Mouse (Mus musculus): ENCODE measurements around the gene Ptpn3. TPM values are rescaled to one million over a fixed set of nuclear protein-coding genes. Genes with fewer than 3 reads are reported as not detected.

The Ptpn3 gene
- total RNA-seq, 1 experiment from 2014 or later: 18.5 TPM

DNA sequence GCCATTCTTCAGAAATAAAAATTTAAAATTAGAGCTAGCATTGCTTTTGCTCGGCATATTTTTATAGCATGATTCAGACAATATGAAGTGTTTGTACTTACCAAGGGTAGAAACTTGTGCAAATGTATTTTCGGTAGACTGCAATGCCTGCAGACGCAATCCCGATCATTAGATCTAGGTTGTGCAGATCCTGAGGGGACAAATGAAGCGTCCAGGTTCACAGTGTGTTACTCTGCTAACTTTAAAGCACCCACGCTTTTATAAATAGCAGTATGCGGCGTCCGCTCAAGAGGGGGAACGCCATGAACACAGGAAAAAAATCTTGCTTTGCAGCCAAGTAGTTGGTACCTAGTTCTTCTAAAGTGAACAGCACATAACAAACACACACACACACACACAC is 56.8 kb downstream of the Ptpn3 start:
- ATAC-seq (replicated peaks in 1 of 2; ENCODE audit: insufficient read depth in 1 of 2, low FRiP score in 2 of 2, low TSS enrichment in 1 of 2, low read depth in 1 of 2, poor library complexity in 2 of 2, severe bottlenecking in 2 of 2): no peak

- no peak for ATAC-seq (replicated peaks in 1 of 2; ENCODE audit: insufficient read depth in 1 of 2, low FRiP score in 2 of 2, low TSS enrichment in 1 of 2, low read depth in 1 of 2, poor library complexity in 2 of 2, severe bottlenecking in 2 of 2)
These were observed 58.3 kb downstream of the Ptpn3 start for GRCm38 (mm10) chr4:57243312-57243711.

DNA sequence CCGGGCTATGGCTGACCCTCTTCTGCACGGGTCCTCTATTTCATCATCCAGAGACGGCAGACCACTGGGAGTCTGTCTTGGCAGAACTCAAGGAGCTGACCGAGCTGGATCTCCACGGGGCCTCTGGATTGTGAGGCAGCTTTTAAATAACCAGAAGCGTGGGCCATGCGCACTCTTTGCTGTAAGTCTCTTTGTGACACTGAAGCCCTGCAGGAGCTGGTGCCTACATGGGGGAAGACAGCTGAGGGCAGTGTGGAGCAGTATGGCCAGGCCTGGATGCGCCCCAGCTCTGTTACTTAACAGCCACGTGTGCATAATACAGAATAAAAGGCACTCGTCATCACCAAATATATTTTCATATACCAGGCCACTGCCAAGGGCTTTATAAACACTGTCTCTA is 60.7 kb downstream of the Ptpn3 start:
- ATAC-seq (replicated peaks in 1 of 2; ENCODE audit: insufficient read depth in 1 of 2, low FRiP score in 2 of 2, low TSS enrichment in 1 of 2, low read depth in 1 of 2, poor library complexity in 2 of 2, severe bottlenecking in 2 of 2): no peak

- no peak for ATAC-seq (replicated peaks in 1 of 2; ENCODE audit: insufficient read depth in 1 of 2, low FRiP score in 2 of 2, low TSS enrichment in 1 of 2, low read depth in 1 of 2, poor library complexity in 2 of 2, severe bottlenecking in 2 of 2)
These were observed 61.5 kb downstream of the Ptpn3 start for GRCm38 (mm10) chr4:57240100-57240499.

- ATAC-seq (replicated peaks in 1 of 2; ENCODE audit: insufficient read depth in 1 of 2, low FRiP score in 2 of 2, low TSS enrichment in 1 of 2, low read depth in 1 of 2, poor library complexity in 2 of 2, severe bottlenecking in 2 of 2): no peak
These were observed 62.5 kb downstream of the Ptpn3 start for GRCm38 (mm10) chr4:57239112-57239511.

DNA sequence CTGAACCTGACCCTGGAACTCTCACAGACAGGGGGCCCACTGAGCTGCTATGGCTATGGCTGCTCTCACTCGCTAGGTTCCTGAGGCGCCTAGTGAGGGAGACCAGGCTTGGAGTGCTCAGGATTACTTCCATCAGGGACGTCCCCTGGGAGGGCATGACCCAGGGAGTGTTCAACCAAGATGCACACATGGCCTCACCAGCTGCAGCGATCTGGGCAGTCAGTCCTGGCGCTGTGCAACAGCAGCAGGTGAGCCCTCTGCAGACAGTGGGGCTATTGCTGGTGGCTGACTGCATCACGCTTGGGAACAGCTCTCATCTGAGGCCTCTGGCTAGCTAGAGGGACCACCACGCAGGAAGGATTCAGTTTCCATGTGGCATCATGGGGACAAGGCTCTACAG is 63.5 kb downstream of the Ptpn3 start:
- no peak for ATAC-seq (replicated peaks in 1 of 2; ENCODE audit: insufficient read depth in 1 of 2, low FRiP score in 2 of 2, low TSS enrichment in 1 of 2, low read depth in 1 of 2, poor library complexity in 2 of 2, severe bottlenecking in 2 of 2)

- ATAC-seq (replicated peaks in 1 of 2; ENCODE audit: insufficient read depth in 1 of 2, low FRiP score in 2 of 2, low TSS enrichment in 1 of 2, low read depth in 1 of 2, poor library complexity in 2 of 2, severe bottlenecking in 2 of 2): no peak
These were observed 65.1 kb downstream of the Ptpn3 start for GRCm38 (mm10) chr4:57236513-57236912.

- no peak for ATAC-seq (replicated peaks in 1 of 2; ENCODE audit: insufficient read depth in 1 of 2, low FRiP score in 2 of 2, low TSS enrichment in 1 of 2, low read depth in 1 of 2, poor library complexity in 2 of 2, severe bottlenecking in 2 of 2)
These were observed 65.9 kb downstream of the Ptpn3 start for GRCm38 (mm10) chr4:57235741-57236140.

DNA sequence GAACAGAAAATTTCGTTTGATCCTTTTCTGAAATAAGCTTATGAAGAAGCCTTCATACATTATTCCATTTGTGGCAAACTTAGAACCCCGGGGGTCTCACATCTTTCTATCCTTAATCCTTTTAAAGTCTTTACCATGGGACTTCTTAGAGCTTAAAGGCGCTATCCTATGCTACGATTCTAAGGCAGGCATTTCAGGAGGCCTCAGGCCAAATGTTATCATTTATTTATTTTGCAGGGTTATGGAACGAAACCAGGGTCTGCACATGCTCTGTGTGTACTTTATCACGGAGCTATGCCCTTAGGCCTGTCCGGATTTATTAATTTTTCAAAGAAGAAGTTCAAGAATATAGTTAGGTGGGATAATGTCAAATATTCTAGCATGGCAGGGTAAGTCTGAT is 67.3 kb downstream of the Ptpn3 start:
- ATAC-seq (replicated peaks in 1 of 2; ENCODE audit: insufficient read depth in 1 of 2, low FRiP score in 2 of 2, low TSS enrichment in 1 of 2, low read depth in 1 of 2, poor library complexity in 2 of 2, severe bottlenecking in 2 of 2): no peak

GRCm38 (mm10) chr4:57232439-57232838 is 69.2 kb downstream of the Ptpn3 start:
- ATAC-seq (replicated peaks in 1 of 2; ENCODE audit: insufficient read depth in 1 of 2, low FRiP score in 2 of 2, low TSS enrichment in 1 of 2, low read depth in 1 of 2, poor library complexity in 2 of 2, severe bottlenecking in 2 of 2): no peak

DNA sequence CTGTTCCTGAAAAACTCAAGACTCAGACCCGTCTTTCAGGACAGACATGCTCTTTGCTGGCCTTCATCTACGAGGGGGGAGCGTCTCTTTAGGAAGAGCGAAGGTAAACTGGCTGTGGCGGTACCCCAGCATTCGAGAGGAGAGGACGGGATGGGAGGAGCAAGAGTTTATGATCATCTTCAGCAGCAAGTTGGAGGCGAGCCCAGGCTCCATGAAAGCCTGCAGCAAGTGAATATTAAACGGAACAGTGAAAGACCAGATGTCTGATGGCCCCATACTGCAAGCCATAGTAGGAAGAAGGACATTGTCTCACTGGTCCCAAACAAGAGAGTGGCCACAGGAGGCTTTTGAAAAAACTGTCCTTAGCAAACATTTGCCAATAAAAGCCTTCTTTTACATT is 70.3 kb downstream of the Ptpn3 start:
- no peak for ATAC-seq (replicated peaks in 1 of 2; ENCODE audit: insufficient read depth in 1 of 2, low FRiP score in 2 of 2, low TSS enrichment in 1 of 2, low read depth in 1 of 2, poor library complexity in 2 of 2, severe bottlenecking in 2 of 2)

DNA sequence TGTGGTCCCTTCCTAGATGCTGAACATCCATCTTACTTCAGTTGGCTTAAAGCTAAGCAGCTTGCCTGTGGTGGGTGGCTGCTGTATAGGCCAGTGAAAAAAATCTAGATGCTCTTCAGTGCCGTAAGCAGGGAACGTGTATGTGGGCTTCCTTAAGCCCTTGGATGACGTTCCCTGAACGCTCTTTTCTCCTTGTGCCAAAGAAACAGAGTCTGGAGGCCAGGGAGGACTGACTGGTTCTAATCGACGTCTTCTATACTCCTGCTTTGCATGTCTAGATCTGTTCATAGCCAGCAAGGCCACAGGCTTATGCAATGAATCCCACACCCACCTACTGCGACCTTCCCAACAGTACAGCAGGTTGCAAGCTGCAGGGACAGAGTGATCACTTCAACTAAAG is 71.3 kb downstream of the Ptpn3 start:
- ATAC-seq (replicated peaks in 1 of 2; ENCODE audit: insufficient read depth in 1 of 2, low FRiP score in 2 of 2, low TSS enrichment in 1 of 2, low read depth in 1 of 2, poor library complexity in 2 of 2, severe bottlenecking in 2 of 2): no peak

- ATAC-seq (replicated peaks in 1 of 2; ENCODE audit: insufficient read depth in 1 of 2, low FRiP score in 2 of 2, low TSS enrichment in 1 of 2, low read depth in 1 of 2, poor library complexity in 2 of 2, severe bottlenecking in 2 of 2): no peak
These were observed 72.8 kb downstream of the Ptpn3 start for GRCm38 (mm10) chr4:57228601-57229520.

- ATAC-seq (replicated peaks in 1 of 2; ENCODE audit: insufficient read depth in 1 of 2, low FRiP score in 2 of 2, low TSS enrichment in 1 of 2, low read depth in 1 of 2, poor library complexity in 2 of 2, severe bottlenecking in 2 of 2): no peak
These were observed 76.9 kb downstream of the Ptpn3 start for GRCm38 (mm10) chr4:57224776-57225175.

DNA sequence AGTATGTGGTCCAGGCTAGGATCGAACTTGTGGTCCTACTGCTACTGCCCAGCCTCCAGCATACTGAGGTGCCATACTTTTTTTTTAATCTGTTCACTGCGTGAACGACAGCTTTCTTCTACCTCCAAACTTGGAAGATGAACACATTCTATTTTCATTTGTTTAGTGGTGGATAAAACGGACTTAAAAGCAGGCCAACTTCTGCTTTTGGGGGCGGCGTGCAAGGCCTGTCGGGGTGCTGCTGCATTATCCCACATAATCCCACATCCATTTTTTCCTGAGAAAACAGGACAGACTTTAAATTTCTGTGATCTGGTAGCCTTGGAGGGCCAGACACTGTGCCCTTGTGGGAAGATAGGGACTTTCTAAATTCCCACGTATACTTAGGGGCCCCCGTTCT is 83.9 kb downstream of the Ptpn3 start:
- ATAC-seq (replicated peaks in 1 of 2; ENCODE audit: insufficient read depth in 1 of 2, low FRiP score in 2 of 2, low TSS enrichment in 1 of 2, low read depth in 1 of 2, poor library complexity in 2 of 2, severe bottlenecking in 2 of 2): no peak

- no peak for ATAC-seq (replicated peaks in 1 of 2; ENCODE audit: insufficient read depth in 1 of 2, low FRiP score in 2 of 2, low TSS enrichment in 1 of 2, low read depth in 1 of 2, poor library complexity in 2 of 2, severe bottlenecking in 2 of 2)
These were observed 85.1 kb downstream of the Ptpn3 start for GRCm38 (mm10) chr4:57216535-57216934.

DNA sequence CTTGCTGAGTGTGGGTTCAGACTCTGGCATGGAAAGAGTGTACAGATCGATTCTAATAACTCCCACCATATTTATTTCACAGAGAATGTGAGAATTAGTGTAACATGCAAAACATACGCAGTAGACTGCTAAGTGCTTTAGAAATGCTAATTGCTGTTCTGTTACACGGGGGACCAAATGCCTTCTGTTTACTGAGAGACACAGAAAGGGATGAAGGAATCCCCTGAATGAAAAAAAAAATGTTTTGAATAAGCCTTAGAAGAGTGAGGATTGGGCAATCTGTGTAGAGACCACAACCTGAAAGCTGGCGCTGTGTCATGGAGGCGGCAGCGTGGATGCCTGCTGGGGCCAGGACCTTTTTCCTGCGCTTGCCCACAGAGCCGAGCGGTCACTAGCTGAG is 86.8 kb downstream of the Ptpn3 start:
- no peak for ATAC-seq (replicated peaks in 1 of 2; ENCODE audit: insufficient read depth in 1 of 2, low FRiP score in 2 of 2, low TSS enrichment in 1 of 2, low read depth in 1 of 2, poor library complexity in 2 of 2, severe bottlenecking in 2 of 2)

- no peak for ATAC-seq (replicated peaks in 1 of 2; ENCODE audit: insufficient read depth in 1 of 2, low FRiP score in 2 of 2, low TSS enrichment in 1 of 2, low read depth in 1 of 2, poor library complexity in 2 of 2, severe bottlenecking in 2 of 2)
These were observed 87.5 kb downstream of the Ptpn3 start for GRCm38 (mm10) chr4:57214114-57214513.

DNA sequence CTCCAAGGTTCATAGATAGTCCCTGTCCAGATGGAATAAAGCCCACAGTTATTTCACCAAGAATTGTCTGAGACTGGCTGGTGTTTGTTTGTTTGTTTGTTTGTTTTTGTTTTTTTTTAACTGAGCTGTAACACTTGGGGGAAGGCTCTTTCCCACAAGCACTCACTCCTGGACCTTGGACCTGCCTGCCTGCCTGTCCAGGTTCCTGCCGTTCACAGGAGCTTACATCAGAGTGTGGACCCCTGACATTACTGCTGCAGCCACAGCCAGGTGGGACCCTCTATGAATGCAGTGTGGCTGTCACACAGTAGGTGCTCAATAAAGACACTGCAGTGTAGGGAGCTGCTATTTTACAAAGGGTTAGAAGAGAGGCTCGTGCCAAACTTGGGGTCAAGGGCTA is 89.9 kb downstream of the Ptpn3 start:
- ATAC-seq (replicated peaks in 1 of 2; ENCODE audit: insufficient read depth in 1 of 2, low FRiP score in 2 of 2, low TSS enrichment in 1 of 2, low read depth in 1 of 2, poor library complexity in 2 of 2, severe bottlenecking in 2 of 2): no peak

Measured in hematopoietic stem cell, adult 5-6 weeks (primary cell).